Mouse (Mus musculus) liver (tissue): ENCODE measurements around the gene Cldn7.
A peak's percentile ranks its signal among the peaks of the same experiment; 100 is the strongest.

Experiments
- DNase-seq: peaks from one replicate; pipeline ENCODE4 v3.0.0-alpha.2; 2020; ENCODE audit warnings: mixed read lengths

Gene Cldn7

DNA sequence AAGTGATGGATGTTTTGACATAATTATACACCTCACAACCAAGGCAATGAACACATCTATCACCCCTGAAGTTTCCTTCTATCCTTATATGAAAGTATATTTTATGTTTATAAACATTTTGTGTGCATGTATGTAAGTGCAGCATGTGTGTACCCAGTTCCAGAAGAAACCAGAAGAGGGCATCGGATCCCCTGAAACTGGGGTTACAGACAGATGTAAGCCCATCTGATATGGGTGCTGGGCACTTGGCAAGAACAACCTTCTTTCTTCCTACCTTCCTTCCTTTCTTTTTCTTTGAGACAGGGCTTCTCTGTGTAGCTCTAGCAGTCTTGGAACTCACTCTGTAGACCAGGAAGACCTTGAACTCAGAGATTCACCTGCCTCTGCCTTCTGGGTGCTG lies 8.4 kb upstream of the Cldn7 start:
- no peak for DNase-seq

DNA sequence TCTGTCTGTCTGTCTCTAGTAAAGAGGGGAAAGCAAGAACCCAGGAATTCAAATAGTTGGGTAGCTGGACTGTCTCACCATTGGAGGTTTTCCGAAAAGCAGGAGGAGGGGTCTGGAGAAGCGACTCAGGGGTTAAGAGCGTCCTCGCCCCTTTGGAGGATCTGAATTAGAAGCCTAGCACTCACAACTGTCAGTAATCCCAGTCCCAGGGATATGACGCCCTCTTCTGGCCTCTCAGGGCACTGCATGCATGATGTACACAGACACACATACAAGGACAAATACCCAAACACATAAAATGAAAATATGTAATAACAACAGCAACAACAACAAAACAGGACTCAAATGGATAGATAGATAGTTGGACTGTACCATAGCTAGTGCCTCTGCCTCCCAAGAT lies 4.0 kb upstream of the Cldn7 start:
- peak; percentile 49 for DNase-seq

DNA sequence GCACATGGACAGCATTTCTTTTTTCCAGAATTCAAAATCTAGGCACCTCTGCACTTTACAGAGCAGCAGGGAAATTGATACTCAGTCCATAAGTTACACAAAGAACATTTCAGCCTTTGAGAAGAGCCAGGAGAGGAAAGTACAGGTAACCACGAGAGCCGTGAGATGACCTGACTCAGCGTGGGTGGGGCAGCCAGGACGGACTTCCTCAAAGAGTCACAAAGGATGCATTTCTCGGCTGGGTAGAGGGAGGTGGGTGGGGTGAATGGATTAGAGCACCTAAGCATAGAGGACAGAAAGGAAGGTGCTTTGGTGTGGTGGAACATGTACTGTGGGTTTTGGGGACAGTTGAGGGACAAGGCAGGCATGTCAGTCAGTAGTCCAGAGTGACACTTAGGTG lies 2.7 kb upstream of the Cldn7 start:
- no peak for DNase-seq

DNA sequence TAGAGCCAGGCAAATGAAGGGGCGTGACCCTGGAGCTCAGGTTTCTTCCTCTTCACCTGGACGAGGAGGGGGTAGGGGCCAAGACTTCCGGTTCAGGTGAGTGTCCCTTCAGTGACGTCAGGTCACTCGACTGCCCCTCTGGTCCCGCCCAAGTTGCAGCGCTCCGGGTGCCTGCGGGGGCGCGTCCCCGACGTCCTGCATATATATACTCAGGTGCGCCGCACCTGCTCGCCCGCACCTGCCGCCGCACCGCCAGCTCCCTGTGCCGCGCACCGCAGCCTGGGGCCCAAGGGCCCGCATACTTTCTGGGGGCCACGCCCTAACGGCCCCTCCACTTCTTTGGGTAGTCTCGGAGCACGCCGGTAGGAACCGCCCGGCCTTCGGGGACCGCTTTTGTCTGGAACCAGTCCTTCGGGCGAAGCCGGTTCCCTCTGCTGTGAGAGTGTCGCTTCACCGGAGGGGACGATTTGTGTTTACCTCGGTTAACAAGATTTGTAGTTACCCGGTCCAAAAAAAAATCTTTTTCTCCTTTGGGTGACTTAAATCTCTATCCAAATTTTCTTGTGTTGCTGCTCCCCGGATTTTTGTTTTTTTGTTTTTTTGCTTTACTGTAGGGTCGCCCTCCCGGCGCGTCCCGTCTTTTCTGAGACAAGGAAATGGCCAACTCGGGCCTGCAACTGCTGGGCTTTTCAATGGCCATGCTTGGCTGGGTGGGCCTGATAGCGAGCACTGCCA lies 859 bp downstream of the Cldn7 start:
- no peak for DNase-seq

DNA sequence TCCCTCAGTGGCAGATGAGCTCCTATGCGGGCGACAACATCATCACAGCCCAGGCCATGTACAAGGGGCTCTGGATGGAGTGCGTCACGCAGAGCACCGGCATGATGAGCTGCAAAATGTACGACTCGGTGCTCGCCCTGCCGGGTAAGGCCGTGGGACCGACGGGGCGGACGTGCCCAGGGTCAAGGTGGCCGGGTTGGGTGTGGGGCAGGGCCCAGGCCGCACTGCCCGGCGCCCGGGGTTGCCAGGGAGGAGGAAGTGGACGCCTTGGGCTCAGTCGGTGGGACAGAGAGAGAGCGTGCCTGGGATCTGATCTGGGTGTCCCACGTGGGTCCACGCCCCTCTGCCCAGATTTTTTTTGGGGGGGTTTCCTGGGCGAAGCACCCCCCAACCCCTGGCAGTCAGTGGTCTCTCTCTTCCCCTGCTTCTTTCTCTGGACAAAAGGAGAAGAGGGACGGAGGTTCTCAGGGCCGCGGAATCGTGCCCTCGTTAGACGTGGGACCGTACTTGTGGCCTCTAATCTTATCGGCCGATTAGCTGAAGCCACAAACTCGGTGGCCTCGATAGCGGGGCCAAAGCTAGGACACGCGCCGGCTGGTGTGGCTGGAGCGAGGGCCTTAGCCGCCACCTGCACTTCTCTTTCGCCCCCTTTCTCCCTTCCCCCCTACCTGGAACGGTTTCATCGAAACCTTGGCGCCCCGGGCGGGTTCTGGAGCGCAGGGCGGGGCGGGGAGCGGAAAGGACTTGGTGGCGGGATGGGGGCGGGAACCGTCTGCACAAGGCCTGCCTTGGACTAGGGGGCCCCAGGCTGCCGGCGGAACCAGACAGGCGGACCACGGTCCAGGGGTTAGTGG lies 1.7 kb downstream of the Cldn7 start:
- peak; percentile 54 for DNase-seq

DNA sequence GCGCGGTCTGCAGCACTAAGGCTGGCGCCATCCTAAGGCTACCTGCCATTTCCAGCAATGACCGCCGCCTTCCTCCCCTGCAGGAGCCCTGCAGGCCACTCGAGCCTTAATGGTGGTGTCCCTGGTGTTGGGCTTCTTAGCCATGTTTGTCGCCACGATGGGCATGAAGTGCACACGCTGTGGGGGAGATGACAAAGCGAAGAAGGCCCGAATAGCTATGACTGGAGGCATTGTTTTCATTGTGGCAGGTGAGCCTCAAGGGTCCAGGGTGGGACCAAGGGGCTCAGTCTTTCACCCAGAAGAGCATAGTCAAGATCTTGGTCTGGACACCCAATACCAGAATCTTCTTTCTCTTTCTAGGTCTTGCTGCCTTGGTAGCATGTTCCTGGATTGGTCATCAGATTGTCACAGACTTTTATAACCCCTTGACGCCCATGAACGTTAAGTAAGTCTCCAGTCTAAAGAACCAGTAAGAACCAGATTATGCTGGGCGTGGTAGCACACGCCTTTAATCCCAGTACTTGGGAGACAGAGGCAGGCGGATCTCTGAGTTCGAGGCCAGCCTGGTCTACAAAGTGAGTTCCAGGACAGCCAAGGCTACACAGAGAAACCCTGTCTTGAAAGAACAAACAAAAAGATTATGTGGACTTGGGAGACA lies 2.4 kb downstream of the Cldn7 start:
- DNase-seq: no peak

DNA sequence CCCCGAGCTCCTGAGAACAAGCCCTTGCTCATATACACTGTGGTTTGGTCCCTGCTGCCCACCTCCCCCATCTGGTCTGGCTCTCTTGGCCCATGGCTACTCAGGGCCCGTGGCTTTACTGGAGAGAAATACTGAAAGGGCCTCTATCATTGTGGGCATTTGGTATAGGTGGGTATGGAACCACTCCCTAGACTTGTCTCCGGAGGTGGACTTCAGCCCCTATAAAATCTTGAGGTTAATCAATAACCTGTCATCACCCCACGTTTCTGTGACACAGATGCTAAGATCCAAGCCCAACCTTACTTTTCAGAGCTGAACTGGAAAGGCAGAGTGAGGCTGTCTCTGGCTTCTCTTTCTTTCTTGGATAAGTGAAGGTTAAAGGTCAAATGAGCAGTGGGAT lies 4.2 kb downstream of the Cldn7 start:
- no peak for DNase-seq

DNA sequence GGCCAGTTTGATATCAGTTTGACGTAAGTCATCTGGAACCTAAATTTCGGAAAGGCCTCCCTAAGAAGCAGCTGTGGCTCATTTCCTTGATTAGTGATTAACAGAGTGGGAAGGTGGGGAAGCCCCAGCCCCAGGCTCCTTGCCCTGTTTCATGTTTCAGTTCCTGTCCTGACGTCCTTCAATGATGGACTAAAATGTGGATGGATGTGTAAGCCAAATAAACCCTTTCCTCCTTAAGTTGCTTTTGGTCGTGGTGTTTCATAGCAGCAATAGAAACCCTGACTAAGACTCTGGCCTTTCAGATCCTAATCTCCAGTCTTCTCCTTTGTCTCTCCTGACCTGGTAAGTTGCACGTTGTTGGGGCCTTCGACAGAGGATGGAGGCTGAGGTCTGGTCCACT lies 5.6 kb downstream of the Cldn7 start:
- no peak for DNase-seq

DNA sequence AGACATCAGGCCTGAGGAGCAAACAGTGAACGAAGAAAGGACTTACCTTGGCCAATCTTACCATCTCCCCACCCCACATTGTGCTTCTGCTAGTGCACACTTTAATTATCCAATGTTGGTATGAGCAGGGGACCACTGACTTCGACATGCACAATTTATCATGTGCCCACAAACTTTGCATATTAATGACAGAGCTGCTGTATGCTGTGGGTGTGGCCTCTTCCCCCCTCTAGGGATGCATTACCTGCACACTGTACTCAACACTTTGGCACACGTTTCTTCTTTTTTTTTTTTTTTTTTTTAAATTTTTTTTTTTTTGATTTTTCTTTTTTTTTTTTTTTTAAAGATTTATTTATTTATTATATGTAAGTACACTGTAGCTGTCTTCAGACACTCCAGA lies 6.2 kb downstream of the Cldn7 start:
- no peak for DNase-seq

DNA sequence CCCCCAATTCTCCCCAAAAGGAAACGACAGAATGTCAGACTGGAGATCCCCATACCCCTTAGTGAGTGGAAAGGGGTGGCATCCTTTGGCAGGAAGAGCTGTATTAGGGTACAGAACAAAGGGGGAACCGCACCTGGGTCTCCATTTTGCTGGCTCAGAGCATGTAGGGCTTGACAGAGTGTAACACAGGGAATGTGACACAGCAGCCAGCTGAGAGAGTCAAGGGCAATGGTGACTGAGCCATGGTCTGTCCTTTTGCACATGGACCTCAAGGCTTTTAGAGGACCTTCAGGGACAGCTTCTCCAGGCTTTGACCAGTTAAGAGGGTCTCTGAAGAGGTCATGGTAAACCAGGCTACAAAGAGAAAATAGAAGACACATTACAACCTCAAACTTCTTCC lies 10.3 kb downstream of the Cldn7 start:
- no peak for DNase-seq

DNA sequence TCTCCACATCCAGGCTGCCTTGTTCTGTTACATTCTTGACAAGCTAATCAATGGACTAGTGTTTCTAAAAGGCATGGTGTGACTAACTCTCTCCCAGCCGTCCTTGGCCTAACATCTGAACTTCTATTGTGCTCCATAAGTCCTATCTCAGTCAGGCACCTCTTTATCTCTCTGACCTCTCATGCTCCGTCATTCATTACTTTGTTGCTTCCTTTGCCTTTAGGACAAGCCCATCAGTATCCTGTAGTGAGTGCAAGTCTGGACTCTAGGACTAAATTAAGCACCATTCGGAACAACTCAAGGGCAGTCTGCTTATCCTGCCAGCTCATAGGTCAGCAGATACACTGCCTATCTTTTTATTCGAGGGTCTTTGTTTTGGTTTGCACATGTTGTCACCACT lies 11.7 kb downstream of the Cldn7 start:
- DNase-seq: no peak

DNA sequence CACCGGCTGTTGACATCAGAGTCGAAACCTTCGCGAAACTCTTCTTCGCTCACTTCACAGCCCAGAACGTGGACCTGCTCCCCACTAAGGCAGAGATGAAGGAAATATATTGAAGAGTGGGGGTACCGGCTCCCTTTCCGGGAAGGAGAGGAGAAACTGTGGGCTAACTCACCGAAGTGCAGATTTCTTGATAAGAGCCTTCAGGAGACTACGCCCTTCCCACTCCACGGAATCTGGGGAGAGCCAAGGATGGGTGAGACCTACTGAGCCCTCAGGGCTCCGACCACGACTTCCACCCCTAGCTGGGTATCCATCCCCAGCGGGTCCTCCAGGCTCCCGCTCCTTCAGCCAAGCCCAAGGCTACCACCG lies 15.2 kb downstream of the Cldn7 start:
- no peak for DNase-seq

DNA sequence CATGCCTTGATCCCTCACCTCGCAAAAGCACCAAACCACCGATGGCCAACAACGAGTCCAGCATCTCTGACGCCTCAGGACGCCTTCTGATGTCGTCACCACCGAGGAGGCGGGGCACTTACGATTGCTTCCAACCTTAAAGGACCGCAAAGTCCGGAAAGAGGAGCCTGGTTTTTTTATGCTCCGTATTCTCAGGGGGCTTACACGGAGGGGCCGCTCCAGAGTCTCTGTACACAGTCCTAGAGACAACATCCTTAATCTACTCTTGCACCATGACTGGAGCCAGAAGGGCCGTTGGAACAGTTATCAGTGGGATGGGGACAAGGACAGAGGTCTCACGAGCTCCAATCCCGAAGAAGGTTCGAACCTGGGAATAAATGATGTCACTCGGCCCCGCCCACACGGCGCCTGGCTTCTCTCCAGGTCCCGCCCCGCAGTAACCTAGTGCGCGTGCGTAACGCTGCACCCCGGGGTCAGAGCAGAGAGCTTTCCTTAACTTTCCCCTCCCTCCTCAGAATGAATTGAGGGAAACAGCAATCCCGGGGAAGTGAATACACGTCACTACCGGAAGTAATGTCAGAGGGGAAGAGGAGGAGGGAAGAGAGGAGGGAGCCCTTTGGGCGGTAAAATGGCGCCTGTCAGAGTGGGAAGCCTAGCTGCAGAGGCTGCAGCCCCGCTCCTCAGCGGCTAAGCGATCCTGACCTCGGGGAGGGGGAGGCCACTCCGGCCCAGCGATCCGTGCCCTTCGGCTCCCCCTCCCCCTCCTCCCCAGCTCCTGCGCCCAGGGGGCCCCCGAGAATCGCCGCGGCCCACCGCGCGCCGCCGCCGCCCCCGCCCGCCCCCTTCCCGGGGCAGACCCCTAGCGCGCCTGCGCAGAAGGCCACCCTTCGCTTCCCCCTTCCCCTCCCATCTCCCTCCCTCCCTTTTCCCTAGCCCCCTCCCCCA lies 15.9 kb downstream of the Cldn7 start:
- DNase-seq: peak; percentile 98

DNA sequence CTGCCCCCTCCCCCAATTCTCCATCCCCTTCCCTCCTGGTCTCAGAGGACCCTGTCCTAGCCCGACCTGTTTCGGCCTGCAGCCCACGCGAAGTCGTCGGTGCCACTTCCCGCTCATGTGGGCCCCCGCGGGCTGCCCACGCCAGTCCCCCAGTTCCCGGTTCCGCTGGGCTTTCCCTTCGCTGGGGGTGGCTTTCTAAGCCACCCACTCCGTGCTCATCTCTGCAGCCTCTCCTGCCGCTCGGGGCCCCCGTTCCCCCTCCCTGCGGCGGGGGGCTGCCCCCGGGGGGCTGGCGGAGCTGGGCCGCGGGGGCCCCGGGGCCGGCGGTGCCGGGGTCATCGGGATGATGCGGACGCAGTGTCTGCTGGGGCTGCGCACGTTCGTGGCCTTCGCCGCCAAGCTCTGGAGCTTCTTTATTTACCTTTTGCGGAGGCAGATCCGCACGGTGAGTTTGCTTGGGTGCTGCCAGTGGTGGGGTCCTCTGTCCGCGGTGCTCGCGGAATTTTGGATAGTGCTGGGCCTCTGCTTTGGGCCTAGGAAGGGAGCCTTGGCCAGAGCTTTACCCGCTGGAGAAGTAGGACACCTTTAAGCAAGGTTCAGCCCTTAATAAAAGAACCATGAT lies 16.7 kb downstream of the Cldn7 start, which contains the start of gene Ctdnep1:
Gene Ctdnep1 (plus strand): TSS at position 16 of the 622 bp plus-strand sequence.
- DNase-seq: peak; percentile 36

DNA sequence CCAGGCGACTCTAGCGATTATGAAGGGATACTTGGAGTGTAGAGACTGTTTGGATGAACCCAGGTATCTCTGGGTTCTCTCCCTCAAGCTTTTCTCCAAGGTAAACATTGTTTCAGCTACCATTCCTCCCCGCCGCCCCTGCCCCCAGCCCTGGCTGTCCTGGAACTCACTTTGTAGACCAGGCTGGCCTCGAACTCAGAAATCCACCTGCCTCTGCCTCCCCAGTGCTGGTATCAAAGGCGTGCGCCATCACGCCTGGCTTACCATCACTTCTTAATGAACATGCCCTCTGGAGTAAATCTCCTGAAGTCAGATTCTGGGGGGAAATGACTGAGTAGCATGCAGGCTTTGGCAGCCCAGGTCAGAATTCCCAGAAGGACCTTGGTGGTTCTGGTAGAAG lies 17.6 kb downstream of the Cldn7 start, which contains the start of gene Elp5:
Gene Elp5 (minus strand): TSS at position 293 of the 400 bp plus-strand sequence.
- DNase-seq: no peak

DNA sequence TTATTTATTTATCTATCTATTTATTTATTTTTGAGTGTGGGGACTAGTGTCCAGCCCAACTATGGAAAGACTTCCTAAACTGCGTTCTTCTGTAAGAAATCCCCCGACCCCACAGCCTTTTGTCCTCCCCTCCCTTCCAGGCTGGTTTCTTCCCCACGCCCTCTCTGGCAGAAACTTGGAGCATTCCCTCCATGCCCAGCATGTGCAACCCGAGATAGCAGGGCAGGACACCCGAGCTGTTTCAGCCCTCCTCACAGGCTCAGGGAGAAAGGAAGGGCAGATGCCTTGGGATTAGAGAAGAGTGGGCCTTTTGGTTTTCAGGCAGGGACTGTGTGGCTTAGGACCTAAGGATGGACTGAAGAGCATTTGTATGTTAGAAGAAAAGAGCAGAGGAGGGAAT lies 18.3 kb downstream of the Cldn7 start:
- DNase-seq: peak; percentile 28

DNA sequence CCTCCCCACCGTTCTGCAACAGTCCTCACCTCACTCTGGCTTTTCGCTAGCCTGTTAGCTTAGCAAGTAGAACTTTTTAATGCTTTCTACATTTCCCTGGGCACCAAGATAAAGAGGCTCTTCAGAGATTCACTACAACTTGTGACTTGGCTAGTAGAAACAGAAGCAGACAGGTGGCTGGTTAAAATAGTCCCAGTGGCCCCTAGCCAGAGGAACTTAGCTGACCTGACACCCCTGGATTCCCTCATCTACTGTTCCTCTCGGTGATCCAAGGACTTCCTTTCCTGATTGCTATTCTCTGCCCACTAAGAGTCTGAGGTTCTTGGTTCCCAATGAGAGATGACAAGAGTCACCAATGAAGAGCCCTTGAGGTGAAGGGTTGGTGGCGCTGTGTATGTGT lies 18.8 kb downstream of the Cldn7 start:
- no peak for DNase-seq

DNA sequence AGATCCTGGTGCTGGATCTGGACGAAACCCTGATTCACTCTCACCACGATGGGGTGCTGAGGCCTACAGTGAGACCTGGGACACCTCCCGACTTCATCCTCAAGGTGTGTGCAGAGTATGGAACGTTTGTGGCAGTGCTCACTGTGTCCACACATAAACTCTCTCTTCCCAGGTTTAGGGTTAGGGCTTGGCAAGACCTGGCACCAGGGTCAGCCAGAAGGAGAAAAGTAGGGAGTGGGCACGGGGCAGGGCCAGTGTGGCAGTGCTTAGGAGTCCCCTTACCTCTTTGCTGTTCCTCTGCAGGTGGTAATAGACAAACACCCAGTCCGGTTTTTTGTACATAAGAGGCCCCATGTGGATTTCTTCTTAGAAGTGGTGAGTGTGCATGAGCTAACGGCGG lies 19.9 kb downstream of the Cldn7 start:
- DNase-seq: no peak

DNA sequence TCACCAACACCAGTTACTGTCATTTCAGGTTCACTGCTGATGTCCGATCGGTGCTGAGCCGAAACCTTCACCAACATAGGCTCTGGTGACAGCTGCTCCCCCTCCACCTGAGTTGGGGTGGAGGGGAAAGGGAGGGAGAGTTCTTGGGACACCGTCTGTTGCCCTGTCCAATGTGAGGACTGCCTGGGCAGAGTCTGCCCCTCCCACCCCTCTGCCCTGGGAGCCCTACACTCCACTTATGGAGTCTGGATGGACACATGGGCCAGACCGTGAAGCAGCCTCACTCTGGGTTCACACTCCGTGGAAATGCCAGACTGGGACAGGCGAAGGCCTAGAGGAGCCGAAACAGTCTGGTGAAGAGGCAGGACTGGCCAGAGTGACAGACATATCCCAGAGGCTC lies 25.4 kb downstream of the Cldn7 start:
- DNase-seq: no peak

DNA sequence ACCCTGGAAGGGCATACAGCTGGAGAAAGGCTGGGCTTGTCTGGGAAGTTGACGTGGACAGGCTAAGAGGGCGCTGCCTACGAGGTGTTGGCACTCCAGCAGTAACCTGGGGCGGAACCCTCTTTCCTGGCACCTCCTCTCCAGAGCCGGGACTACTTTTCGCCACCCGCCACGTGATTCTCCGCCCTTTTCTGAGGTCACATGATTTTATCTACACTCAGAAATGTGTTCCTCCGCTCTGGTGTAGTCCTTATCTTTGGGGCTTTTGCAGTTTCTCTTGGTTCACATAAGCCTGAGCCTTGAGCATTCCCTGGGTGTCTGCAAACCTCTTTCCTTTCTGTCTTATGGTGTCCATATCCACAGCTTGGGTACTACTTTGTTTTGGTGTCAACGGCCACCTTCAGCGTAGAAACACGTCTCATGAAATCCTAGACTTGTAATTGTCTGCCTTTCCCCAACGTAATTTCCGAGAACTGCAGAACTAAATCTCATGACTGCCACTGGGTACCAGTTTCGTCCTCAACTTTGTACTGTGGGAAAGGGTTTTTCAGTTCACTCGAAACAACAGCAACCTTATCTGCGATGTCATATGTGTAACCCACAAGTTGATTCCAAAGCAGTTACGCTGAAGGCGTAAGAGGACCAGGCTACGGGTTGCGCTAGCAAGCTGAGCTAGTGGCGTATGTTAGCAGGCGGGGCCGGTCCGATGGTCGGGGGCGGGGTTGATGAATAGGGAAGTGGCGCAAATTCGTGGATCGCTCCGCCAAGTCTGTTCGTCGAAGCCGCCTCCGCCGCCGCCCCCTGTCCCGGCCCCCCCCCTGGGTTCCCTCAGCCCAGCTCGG lies 26.5 kb downstream of the Cldn7 start, which contains the start of gene Gabarap:
Gene Gabarap (plus strand): TSS at position 294 of the 842 bp plus-strand sequence.
- peak; percentile 97 for DNase-seq

DNA sequence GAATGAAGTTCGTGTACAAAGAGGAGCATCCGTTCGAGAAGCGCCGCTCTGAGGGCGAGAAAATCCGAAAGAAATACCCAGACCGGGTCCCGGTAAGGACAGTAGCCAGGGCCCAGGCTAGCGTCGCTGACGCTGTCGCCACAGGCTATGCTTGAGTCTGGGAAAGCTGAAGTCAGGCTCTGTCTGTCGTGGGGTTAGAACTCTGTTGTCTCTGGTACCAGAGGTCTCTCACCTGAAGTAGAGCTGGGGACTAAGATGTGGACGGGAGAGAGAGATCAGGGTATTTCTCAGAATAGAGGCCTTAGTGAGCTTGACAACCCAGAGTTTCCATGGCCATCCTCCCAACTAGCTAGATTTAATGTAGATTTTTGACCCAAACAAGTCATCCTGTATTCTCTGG lies 27.1 kb downstream of the Cldn7 start:
- DNase-seq: no peak
